In the genomic region with DNA sequence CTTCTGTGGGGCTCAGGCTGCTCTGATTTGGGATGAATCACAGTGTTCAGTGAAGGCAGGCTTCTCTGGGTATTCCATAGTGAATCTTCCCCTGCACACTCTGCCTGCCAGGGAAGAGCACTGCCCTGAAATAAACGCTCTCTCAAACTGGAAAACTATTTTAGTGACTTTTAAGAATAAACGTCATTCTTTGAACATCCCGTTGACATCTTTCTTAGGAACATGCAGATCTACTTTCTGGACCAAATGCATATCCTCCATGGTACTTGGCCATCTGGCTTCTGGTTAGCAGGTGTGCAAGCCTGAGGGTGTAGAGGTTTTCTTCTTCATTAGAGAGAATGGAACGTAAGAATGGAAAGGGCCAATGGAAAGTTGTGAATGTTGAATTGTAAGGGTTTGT, we compare ENCODE assay signal across 44 mouse cellular contexts. TPM values are rescaled to one million over a fixed set of nuclear protein-coding genes. Genes with fewer than 3 reads are reported as not detected.
DNase-seq lines count a peak whose midpoint lies in the region; ATAC-seq and TF ChIP-seq lines count a peak whose summit lies in the region.
"Had no signal": no experiment of that assay in that cellular context is flagged by ENCODE, and none has a peak within 500 bp of the region (broad histone marks: within the 10 kb centered on the region; RNA-seq: fewer than 3 reads in every experiment).

No protein-coding gene starts in this region.

- no peak for TF ChIP-seq POLR2A in olfactory bulb, adult 2 months (IDR thresholded peaks at IDR 0.05; ENCODE audit: insufficient read depth, low read depth, low read length)

- no peaks in the 10 kb centered on the region for H3K27me3 ChIP-seq in limb, embryonic 11.5 days (ENCODE audit: control insufficient read depth, insufficient read depth, low read length)
- H3K27me3 ChIP-seq in limb, embryonic 10.5 days (ENCODE audit: low read depth, poor library complexity, severe bottlenecking), result no peaks in the 10 kb centered on the region
- H3K27me3 ChIP-seq: embryonic facial prominence, embryonic 13.5 days; forebrain, embryonic 15.5 days; heart, embryonic 13.5 days; limb, embryonic 13.5 days had no signal

- TF ChIP-seq CTCF in olfactory bulb, adult 2 months (IDR thresholded peaks at IDR 0.05; ENCODE audit: insufficient read depth, low read depth, low read length), result no peak

- H3K36me3 ChIP-seq in limb, embryonic 11.5 days (ENCODE audit: control insufficient read depth, insufficient read depth, low read length), result no peaks in the 10 kb centered on the region
- no peaks in the 10 kb centered on the region for H3K36me3 ChIP-seq in limb, embryonic 10.5 days
- H3K36me3 ChIP-seq: embryonic facial prominence, embryonic 13.5 days; forebrain, embryonic 10.5 days; forebrain, embryonic 15.5 days; heart, embryonic 13.5 days; limb, embryonic 13.5 days had no signal

- H3K27ac ChIP-seq in limb, embryonic 11.5 days (replicated peaks; ENCODE audit: low read depth, low read length), result no peak overlapping the region
- H3K27ac ChIP-seq in limb, embryonic 10.5 days, result no peak overlapping the region
- 0 out of 2 replicates have a peak overlapping the region, but pooled peaks have one; percentile 29 for H3K27ac ChIP-seq in olfactory bulb, adult 2 months (ENCODE audit: insufficient read depth, low read depth, low read length)
- H3K27ac ChIP-seq: embryonic facial prominence, embryonic 13.5 days; forebrain, embryonic 10.5 days; forebrain, embryonic 15.5 days; gastrocnemius, adult 2 months; heart, embryonic 13.5 days; hindbrain, embryonic 14.5 days; limb, embryonic 13.5 days; stomach, postnatal 0 days had no signal

- no peaks in the 10 kb centered on the region for H3K4me1 ChIP-seq in limb, embryonic 11.5 days (ENCODE audit: control insufficient read depth, insufficient read depth, low read length)
- no peaks in the 10 kb centered on the region for H3K4me1 ChIP-seq in limb, embryonic 10.5 days
- peaks cover 5% of the 10 kb centered on the region for H3K4me1 ChIP-seq in olfactory bulb, adult 2 months (ENCODE audit: control insufficient read depth, insufficient read depth, low read length)
- H3K4me1 ChIP-seq: embryonic facial prominence, embryonic 13.5 days; forebrain, embryonic 15.5 days; limb, embryonic 13.5 days had no signal

- H3K4me2 ChIP-seq in limb, embryonic 11.5 days (ENCODE audit: low read depth, severe bottlenecking), result no peak overlapping the region
- H3K4me2 ChIP-seq: embryonic facial prominence, embryonic 13.5 days; forebrain, embryonic 15.5 days; heart, embryonic 13.5 days; hindbrain, embryonic 14.5 days; limb, embryonic 13.5 days; liver, embryonic 11.5 days; midbrain, embryonic 11.5 days had no signal

- no peaks in the 10 kb centered on the region for H3K9me3 ChIP-seq in limb, embryonic 11.5 days (ENCODE audit: control insufficient read depth, low read length)
- H3K9me3 ChIP-seq in limb, embryonic 10.5 days (replicated peaks), result no peaks in the 10 kb centered on the region
- H3K9me3 ChIP-seq: embryonic facial prominence, embryonic 13.5 days; forebrain, embryonic 10.5 days; forebrain, embryonic 15.5 days; heart, embryonic 13.5 days; limb, embryonic 13.5 days had no signal

- peak; percentile 25 for DNase-seq in cerebellum, adult 18-20 months
- DNase-seq in cerebellum, adult 8-10 months, result no peak
- DNase-seq in layer of hippocampus, adult 11-12 months (ENCODE audit: low spot score), result peak; percentile 20
- DNase-seq in layer of hippocampus, postnatal 36 days, result no peak
- peak; percentile 3 for DNase-seq in limb, embryonic 11.5 days (ENCODE audit: low spot score)
- no peak for DNase-seq in limb, embryonic 10.5 days (ENCODE audit: low spot score)
- DNase-seq in adrenal gland, adult 2 months, result no peak
- DNase-seq: adrenal gland, adult 8-10 months; cerebellum, adult 11 months; cerebellum, postnatal 10 days; gastrocnemius, adult 2 months; gastrocnemius, postnatal 36 days; kidney, adult 11 months; kidney, postnatal 14 days; lung, postnatal 36 days; thymus, adult 2 months; thymus, postnatal 36 days had no signal

- no peak overlapping the region for H3K9ac ChIP-seq in limb, embryonic 11.5 days (ENCODE audit: low read length)
- H3K9ac ChIP-seq: embryonic facial prominence, embryonic 13.5 days; forebrain, embryonic 15.5 days; heart, embryonic 13.5 days; hindbrain, embryonic 14.5 days; limb, embryonic 13.5 days had no signal

- 88% methylated on average over 4 of the region's 4 CpGs for WGBS in limb, embryonic 11.5 days
- 93% methylated on average over 4 of the region's 4 CpGs for WGBS in limb, embryonic 10.5 days
- WGBS in olfactory bulb, adult 2 months, result 63% methylated on average over 4 of the region's 4 CpGs

- no peak for ATAC-seq in limb, embryonic 11.5 days (ENCODE audit: insufficient number of reproducible peaks, low FRiP score, low TSS enrichment, low read depth)
- ATAC-seq: activated CD4-positive, CD25-positive, alpha-beta regulatory T cell, adult 4 months; forebrain, embryonic 15.5 days; inflammation-experienced regulatory T-cells, adult 6 months; midbrain, embryonic 16.5 days had no signal

- no peak overlapping the region for H3K4me3 ChIP-seq in limb, embryonic 11.5 days (ENCODE audit: low read depth, low read length)
- H3K4me3 ChIP-seq in limb, embryonic 10.5 days, result no peak overlapping the region
- H3K4me3 ChIP-seq in olfactory bulb, adult 2 months (ENCODE audit: insufficient read depth, low read depth, low read length), result no peak overlapping the region
- H3K4me3 ChIP-seq: embryonic facial prominence, embryonic 13.5 days; forebrain, embryonic 10.5 days; forebrain, embryonic 15.5 days; gastrocnemius, adult 2 months; heart, embryonic 13.5 days; limb, embryonic 13.5 days had no signal

RNA-seq across cellular contexts. Expression of a gene that starts 41.5 kb away (rescaled TPM):
- under 1 TPM; 0.55 to 0.61 TPM for total RNA-seq in layer of hippocampus, postnatal 36 days (2021)
- not detected in 2 replicates for polyA plus RNA-seq in limb, embryonic 11.5 days (2014; fragmentation: Nextera tagmentation; extraction: Ambion mirVana)
- polyA plus RNA-seq in limb, embryonic 10.5 days (2016; fragmentation: Nextera tagmentation; extraction: Ambion mirVana), result 0.30 TPM in 1 of 2 replicates, not detected in the other
- polyA plus RNA-seq in olfactory bulb, adult 2 months (2012; ENCODE audit: insufficient read depth, insufficient read length, low replicate concordance, missing spikeins), result not detected in 2 replicates
- total RNA-seq in adrenal gland, adult 2 months (2021), result not detected
- not detected in 2 replicates for polyA plus RNA-seq in adrenal gland, adult 2 months (2012; rRNA removed)
- total RNA-seq: adrenal gland, adult 8-10 months; adrenal gland, postnatal 4 days; CH12.LX; common myeloid progenitor, adult 5-6 weeks; ES-E14; gastrocnemius, adult 2 months; gastrocnemius, postnatal 36 days; heart, adult 8-10 months; heart, postnatal 10 days; hematopoietic stem cell, adult 5-6 weeks; megakaryocyte, adult 5-6 weeks; neutrophil, adult 5-6 weeks had no signal
- polyA plus RNA-seq: activated CD4-positive, CD25-positive, alpha-beta regulatory T cell, adult 4 months; C2C12; embryonic facial prominence, embryonic 13.5 days; inflammation-experienced regulatory T-cells, adult 6 months; kidney, embryonic 14.5 days; liver, embryonic 11.5 days; liver, embryonic 16.5 days; midbrain, embryonic 11.5 days; neural tube, embryonic 11.5 days; spleen, adult 2 months; thymus, adult 2 months had no signal

RNA-seq across cellular contexts. Expression of a gene that starts 43.5 kb away (rescaled TPM):
- total RNA-seq in layer of hippocampus, postnatal 36 days (2021), result 10 to 100 TPM; 37.5 to 39.7 TPM
- 1.4 and 2.1 TPM in 2 replicates for polyA plus RNA-seq in limb, embryonic 11.5 days (2014; fragmentation: Nextera tagmentation; extraction: Ambion mirVana)
- 1.2 and 2.1 TPM in 2 replicates for polyA plus RNA-seq in limb, embryonic 10.5 days (2016; fragmentation: Nextera tagmentation; extraction: Ambion mirVana)
- polyA plus RNA-seq in olfactory bulb, adult 2 months (2012; ENCODE audit: insufficient read depth, insufficient read length, low replicate concordance, missing spikeins), result not detected in 2 replicates
- total RNA-seq in adrenal gland, adult 2 months (2021), result 1 to 10 TPM in 1 of 2 experiments, under 1 TPM in 1; 0.43 to 1.7 TPM
- polyA plus RNA-seq in adrenal gland, adult 2 months (2012; rRNA removed), result 0.36 and 1.6 TPM in 2 replicates
- total RNA-seq: CH12.LX; common myeloid progenitor, adult 5-6 weeks; gastrocnemius, adult 2 months; gastrocnemius, postnatal 36 days; hematopoietic stem cell, adult 5-6 weeks; megakaryocyte, adult 5-6 weeks; neutrophil, adult 5-6 weeks had no signal
- polyA plus RNA-seq: C2C12; spleen, adult 2 months had no signal

Comparison
In these comparisons a context has a peak if more than half of its experiments do, and no peak if none do; other contexts are left out.
1. DNase-seq: peak in cerebellum, adult 18-20 months (2 of 2), layer of hippocampus, adult 11-12 months (single experiment) and limb, embryonic 11.5 days (single experiment); none in cerebellum, adult 8-10 months (single experiment), layer of hippocampus, postnatal 36 days (0 of 2), limb, embryonic 10.5 days (single experiment) and adrenal gland, adult 2 months (single experiment).